Comparison of ENCODE assay signal across 18 mouse cellular contexts in genomic region chrX:147429129-147429528, GRCm38 (mm10). TPM values are rescaled to one million over a fixed set of nuclear protein-coding genes. Genes with fewer than 3 reads are reported as not detected.
"Had no signal": no experiment of that assay in that cellular context is flagged by ENCODE, and none has a peak within 500 bp of the region (broad histone marks: within the 10 kb centered on the region; RNA-seq: fewer than 3 reads in every experiment).

TSS of gene Il13ra2 (minus strand) at chrX:147429192.

- H3K27me3 ChIP-seq: limb, embryonic 13.5 days; liver, embryonic 12.5 days; liver, embryonic 15.5 days; midbrain, embryonic 12.5 days; midbrain, embryonic 15.5 days; neural tube, embryonic 13.5 days had no signal

- H3K36me3 ChIP-seq: limb, embryonic 10.5 days; limb, embryonic 13.5 days; liver, embryonic 12.5 days; liver, embryonic 15.5 days; midbrain, embryonic 12.5 days; midbrain, embryonic 15.5 days; neural tube, embryonic 13.5 days had no signal

- H3K4me3 ChIP-seq: layer of hippocampus, adult 2 months; limb, embryonic 10.5 days; limb, embryonic 13.5 days; liver, embryonic 12.5 days; liver, embryonic 15.5 days; midbrain, embryonic 12.5 days; midbrain, embryonic 15.5 days; neural tube, embryonic 13.5 days had no signal

- ATAC-seq: liver, embryonic 12.5 days; midbrain, embryonic 15.5 days had no signal

- DNase-seq: layer of hippocampus, adult 9-11 months; liver; thymus, postnatal 25 days had no signal

- H3K4me1 ChIP-seq: limb, embryonic 10.5 days; limb, embryonic 13.5 days; liver, embryonic 12.5 days; liver, embryonic 15.5 days; midbrain, embryonic 12.5 days; midbrain, embryonic 15.5 days; neural tube, embryonic 13.5 days had no signal

- H3K9ac ChIP-seq: limb, embryonic 13.5 days; liver, embryonic 12.5 days; liver, embryonic 15.5 days; midbrain, embryonic 12.5 days; midbrain, embryonic 15.5 days; neural tube, embryonic 13.5 days had no signal

- H3K4me2 ChIP-seq: limb, embryonic 13.5 days; liver, embryonic 12.5 days; liver, embryonic 15.5 days; midbrain, embryonic 12.5 days; midbrain, embryonic 15.5 days; neural tube, embryonic 13.5 days had no signal

- H3K9me3 ChIP-seq: limb, embryonic 10.5 days; limb, embryonic 13.5 days; liver, embryonic 12.5 days; liver, embryonic 15.5 days; midbrain, embryonic 12.5 days; midbrain, embryonic 15.5 days; neural tube, embryonic 13.5 days had no signal

- H3K27ac ChIP-seq: kidney, postnatal 0 days; layer of hippocampus, adult 2 months; limb, embryonic 10.5 days; limb, embryonic 13.5 days; liver, embryonic 12.5 days; liver, embryonic 15.5 days; macrophage; midbrain, embryonic 12.5 days; midbrain, embryonic 15.5 days; neural tube, embryonic 13.5 days had no signal

RNA-seq across cellular contexts. Expression of gene Il13ra2, which starts in this region (rescaled TPM):
- polyA plus RNA-seq: large intestine, adult 2 months; limb, embryonic 10.5 days; limb, embryonic 13.5 days; liver, embryonic 12.5 days; liver, embryonic 15.5 days; lung, adult 2 months; lung, embryonic 16.5 days; macrophage; midbrain, embryonic 12.5 days; neural tube, embryonic 13.5 days; small intestine, adult 2 months; testis, adult 2 months had no signal
